Mouse (Mus musculus): ENCODE results near the gene Dbp. TPM values are rescaled to one million over a fixed set of nuclear protein-coding genes. Genes with fewer than 3 reads are reported as not detected.

The Dbp gene
- total RNA-seq, 2 experiments from 2014 or later = 60.3 to 104 TPM

GRCm38 (mm10) chr7:45681046-45681736 lies 23.7 kb upstream of the Dbp start:
- no peak for DNase-seq (ENCODE audit: extremely low spot score in 1 of 2, low spot score in 2 of 2)
- Histone ChIP-seq H3K4me3 (no peak overlapping the region), H3K27ac (no peak overlapping the region)
- TF ChIP-seq CTCF (IDR thresholded peaks at IDR 0.05) = no peak
- intact Hi-C loops (cut with DNase I) = loop anchor here (5.0 kb wide), 1 partner anchor 214 kb away; the partner anchor contains the start of gene Bax

- Histone ChIP-seq H3K4me3 (no peak overlapping the region; the same call in 1 of the 2 replicates), H3K27ac (peak overlapping the region; percentile 69)
- intact Hi-C loops (cut with DNase I) = loop anchor here (2.0 to 5.0 kb wide), 2 partner anchors 90 to 215 kb away; partner anchors contain the start of gene Bax
- TF ChIP-seq CTCF (IDR thresholded peaks at IDR 0.05) = peak; percentile 99
- DNase-seq (ENCODE audit: extremely low spot score in 1 of 2, low spot score in 2 of 2) = peak; percentile 83 to 84
These were observed 22.5 kb upstream of the Dbp start for GRCm38 (mm10) chr7:45682144-45683126.

- intact Hi-C loops (cut with DNase I) = loop anchor here (2.0 to 5.0 kb wide), 2 partner anchors 91 to 216 kb away; partner anchors contain the start of gene Bax
- TF ChIP-seq CTCF (IDR thresholded peaks at IDR 0.05) = no peak
- no peak for DNase-seq (ENCODE audit: extremely low spot score in 1 of 2, low spot score in 2 of 2)
- peak within 1 kb of the TSS; percentile 11 for H3K4me3 ChIP-seq
- peak within 1 kb of the TSS; percentile 28; the same call in 1 of the 2 replicates for H3K27ac ChIP-seq
These were observed 21.4 kb upstream of the Dbp start, which contains the start of gene Ntn5 for GRCm38 (mm10) chr7:45683396-45684050. Gene Ntn5, plus strand, starts transcription at chr7:45684022.

GRCm38 (mm10) chr7:45685811-45686210 lies 19.1 kb upstream of the Dbp start:
- TF ChIP-seq CTCF (IDR thresholded peaks at IDR 0.05) = no peak
- intact Hi-C loops (cut with DNase I) = no loop called here
- no peak overlapping the region for H3K27ac ChIP-seq
- no peak for DNase-seq (ENCODE audit: extremely low spot score in 1 of 2, low spot score in 2 of 2)
- H3K4me3 ChIP-seq = no peak overlapping the region

GRCm38 (mm10) chr7:45686841-45687240 lies 18.0 kb upstream of the Dbp start:
- intact Hi-C loops (cut with DNase I) = no loop called here
- H3K4me3 ChIP-seq = no peak overlapping the region
- DNase-seq (ENCODE audit: extremely low spot score in 1 of 2, low spot score in 2 of 2) = no peak
- H3K27ac ChIP-seq = no peak overlapping the region
- no peak for TF ChIP-seq CTCF (IDR thresholded peaks at IDR 0.05)

GRCm38 (mm10) chr7:45689099-45689498 lies 15.8 kb upstream of the Dbp start:
- no peak for TF ChIP-seq CTCF (IDR thresholded peaks at IDR 0.05)
- H3K27ac ChIP-seq = no peak overlapping the region
- no peak for DNase-seq (ENCODE audit: extremely low spot score in 1 of 2, low spot score in 2 of 2)
- intact Hi-C loops (cut with DNase I) = no loop called here
- no peak overlapping the region for H3K4me3 ChIP-seq

- Histone ChIP-seq H3K4me3 (no peak overlapping the region), H3K27ac (no peak overlapping the region)
- intact Hi-C loops (cut with DNase I) = no loop called here
- no peak for TF ChIP-seq CTCF (IDR thresholded peaks at IDR 0.05)
- DNase-seq (ENCODE audit: extremely low spot score in 1 of 2, low spot score in 2 of 2) = no peak
These were observed 15.1 kb upstream of the Dbp start for GRCm38 (mm10) chr7:45689800-45690199.

- TF ChIP-seq CTCF (IDR thresholded peaks at IDR 0.05) = no peak
- no peak overlapping the region for H3K27ac ChIP-seq
- intact Hi-C loops (cut with DNase I) = no loop called here
- H3K4me3 ChIP-seq = no peak overlapping the region
- no peak for DNase-seq (ENCODE audit: extremely low spot score in 1 of 2, low spot score in 2 of 2)
These were observed 12.5 kb upstream of the Dbp start for GRCm38 (mm10) chr7:45692364-45692763.

- no peak for TF ChIP-seq CTCF (IDR thresholded peaks at IDR 0.05)
- DNase-seq (ENCODE audit: extremely low spot score in 1 of 2, low spot score in 2 of 2) = no peak
- intact Hi-C loops (cut with DNase I) = no loop called here
- Histone ChIP-seq H3K27ac (no peak within 1 kb of the TSS), H3K4me3 (no peak within 1 kb of the TSS)
These were observed 10.8 kb upstream of the Dbp start, which contains the start of gene Sec1 for GRCm38 (mm10) chr7:45693921-45694591. Gene Sec1, minus strand, starts transcription at chr7:45694402.

GRCm38 (mm10) chr7:45695098-45695497 lies 9.8 kb upstream of the Dbp start:
- intact Hi-C loops (cut with DNase I) = no loop called here

GRCm38 (mm10) chr7:45697894-45698293 lies 7.0 kb upstream of the Dbp start:
- Histone ChIP-seq H3K4me3 (no peak overlapping the region), H3K27ac (no peak overlapping the region)
- no peak for DNase-seq (ENCODE audit: extremely low spot score in 1 of 2, low spot score in 2 of 2)
- intact Hi-C loops (cut with DNase I) = no loop called here
- TF ChIP-seq CTCF (IDR thresholded peaks at IDR 0.05) = no peak

More at GRCm38 (mm10) chr7:45695098-45695497, 9.8 kb upstream of the Dbp start:
- TF ChIP-seq CTCF (IDR thresholded peaks at IDR 0.05) = no peak
- Histone ChIP-seq H3K4me3 (no peak overlapping the region), H3K27ac (no peak overlapping the region)
- DNase-seq (ENCODE audit: extremely low spot score in 1 of 2, low spot score in 2 of 2) = no peak
